Mouse (Mus musculus): ENCODE measurements around the gene Il24. TPM values are rescaled to one million over a fixed set of nuclear protein-coding genes. Genes with fewer than 3 reads are reported as not detected.

The Il24 gene
- total RNA-seq (2021): not detected
- long read RNA-seq, experiment 1: 0 reads
- long read RNA-seq, experiment 2: 0 reads

GRCm38 (mm10) chr1:130887354-130887753 lies at the start of gene Il24:
Il24 (minus strand) TSS chr1:130887454.
- DNase-seq: no peak

DNA sequence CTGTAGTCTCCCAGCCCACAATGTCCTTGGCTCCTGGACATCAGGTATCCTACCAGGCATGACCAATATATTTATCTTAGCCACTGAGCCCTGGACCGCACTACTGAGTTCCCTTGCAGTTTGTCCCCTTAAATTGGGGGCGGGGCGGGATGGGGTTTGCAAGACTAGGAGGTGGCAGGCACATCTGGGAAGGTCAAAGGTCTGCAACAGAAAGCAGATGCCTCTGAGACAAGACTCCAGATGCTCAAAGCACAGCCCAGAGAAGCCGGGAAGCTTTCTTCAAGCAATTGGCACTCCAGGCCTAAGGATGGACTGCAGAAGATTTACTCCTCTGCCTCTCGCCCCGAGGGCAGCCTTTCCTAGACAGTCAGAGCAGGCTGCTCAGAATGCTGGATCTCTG lies 49.1 kb upstream of the Il24 start:
- no peak for DNase-seq

GRCm38 (mm10) chr1:130926484-130926883 lies 39.2 kb upstream of the Il24 start:
- DNase-seq: peak; percentile 25 to 49

DNA sequence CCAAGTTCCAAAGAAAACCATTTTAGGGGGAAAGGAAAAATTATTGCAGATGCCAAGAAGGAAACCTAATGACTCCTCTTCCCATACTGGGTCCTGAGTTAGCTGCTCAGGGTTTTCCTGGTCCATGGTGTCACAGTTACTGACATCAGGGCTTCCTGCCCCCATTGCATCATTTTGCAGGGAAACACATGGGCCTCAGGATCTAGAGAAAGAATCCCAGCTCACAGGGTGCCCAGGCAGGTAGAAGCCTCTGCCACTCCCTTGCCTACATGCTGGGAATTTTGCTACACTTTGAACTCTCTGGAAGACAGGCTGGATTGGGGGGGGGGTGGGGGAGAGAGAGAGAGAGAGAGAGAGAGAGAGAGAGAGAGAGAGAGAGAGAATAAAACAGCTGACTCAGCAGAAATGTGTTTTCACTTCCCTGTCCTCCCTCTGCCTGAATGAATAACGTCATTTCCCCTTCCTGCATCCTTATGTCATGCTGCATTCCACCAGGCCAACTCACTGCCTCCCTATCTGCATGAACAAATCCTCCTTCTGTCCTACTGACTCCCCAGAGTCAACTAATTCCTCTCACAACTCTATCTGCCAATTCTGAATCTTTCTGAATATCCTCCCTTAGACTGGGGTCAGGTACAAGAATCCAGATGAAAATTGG lies 31.2 kb upstream of the Il24 start:
- no peak for DNase-seq

DNA sequence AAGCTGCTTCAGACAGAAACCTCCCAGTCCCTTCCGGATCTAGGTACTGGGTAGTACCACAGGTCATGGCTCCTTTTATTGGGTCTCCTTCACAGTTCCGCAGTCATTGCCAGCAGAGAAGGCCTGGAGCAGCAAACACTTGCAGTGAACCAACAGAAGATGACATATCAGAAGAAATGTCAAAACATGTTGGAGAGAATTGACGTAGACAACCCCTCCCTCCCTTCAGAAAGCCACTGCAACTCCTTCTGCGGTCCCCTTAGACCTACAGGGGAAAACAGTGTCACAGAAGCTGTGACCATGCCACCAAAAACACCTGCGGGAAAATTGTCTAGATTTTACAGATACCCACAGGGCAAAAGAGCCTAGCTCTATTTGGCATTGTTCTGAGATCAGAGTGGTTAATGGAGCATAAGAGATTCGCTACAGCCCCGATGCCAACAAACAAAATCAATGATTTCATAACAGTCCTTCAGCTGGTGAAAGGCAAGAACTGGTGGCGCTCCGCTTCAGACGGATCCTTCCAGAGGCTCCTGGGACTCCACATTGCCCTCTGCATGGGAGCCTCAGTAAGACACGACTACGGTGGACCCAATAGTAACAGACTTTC lies 24.3 kb upstream of the Il24 start, which contains the start of gene Il20:
TSS of gene Il20 (minus strand) at position 51 of the 610 bp plus-strand sequence.
- no peak for DNase-seq

GRCm38 (mm10) chr1:130902505-130902904 lies 15.3 kb upstream of the Il24 start:
- DNase-seq: no peak

GRCm38 (mm10) chr1:130894468-130894867 lies 7.2 kb upstream of the Il24 start:
- DNase-seq: no peak

- DNase-seq: peak in 1 of 2 experiments; percentile 9
Observed at GRCm38 (mm10) chr1:130893329-130894040, 6.2 kb upstream of the Il24 start.

DNA sequence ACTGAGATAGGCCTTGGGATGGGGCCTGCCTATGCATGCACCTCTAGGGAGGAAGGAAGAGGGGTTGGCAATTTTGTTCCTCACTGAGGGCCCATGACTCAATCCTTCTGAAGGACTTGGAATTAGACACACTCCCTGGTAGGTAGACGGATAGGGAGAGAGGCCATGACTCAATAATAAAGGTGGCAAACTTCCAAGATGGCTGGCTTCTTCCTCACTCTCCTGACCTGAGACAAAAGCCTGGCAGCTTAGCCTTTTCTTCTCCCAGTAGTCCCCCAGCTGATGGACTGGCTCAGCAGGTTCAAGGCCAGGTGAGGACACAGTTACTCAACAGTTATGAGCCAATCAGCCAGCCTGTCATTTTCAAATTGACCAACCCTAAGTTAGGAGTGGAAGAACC lies 5.2 kb upstream of the Il24 start:
- peak; percentile 72 to 79 for DNase-seq

- no peak for DNase-seq
Observed at GRCm38 (mm10) chr1:130883146-130883545, 4.1 kb downstream of the Il24 start.

- no peak for DNase-seq
Observed at GRCm38 (mm10) chr1:130879927-130880326, 7.3 kb downstream of the Il24 start.

DNA sequence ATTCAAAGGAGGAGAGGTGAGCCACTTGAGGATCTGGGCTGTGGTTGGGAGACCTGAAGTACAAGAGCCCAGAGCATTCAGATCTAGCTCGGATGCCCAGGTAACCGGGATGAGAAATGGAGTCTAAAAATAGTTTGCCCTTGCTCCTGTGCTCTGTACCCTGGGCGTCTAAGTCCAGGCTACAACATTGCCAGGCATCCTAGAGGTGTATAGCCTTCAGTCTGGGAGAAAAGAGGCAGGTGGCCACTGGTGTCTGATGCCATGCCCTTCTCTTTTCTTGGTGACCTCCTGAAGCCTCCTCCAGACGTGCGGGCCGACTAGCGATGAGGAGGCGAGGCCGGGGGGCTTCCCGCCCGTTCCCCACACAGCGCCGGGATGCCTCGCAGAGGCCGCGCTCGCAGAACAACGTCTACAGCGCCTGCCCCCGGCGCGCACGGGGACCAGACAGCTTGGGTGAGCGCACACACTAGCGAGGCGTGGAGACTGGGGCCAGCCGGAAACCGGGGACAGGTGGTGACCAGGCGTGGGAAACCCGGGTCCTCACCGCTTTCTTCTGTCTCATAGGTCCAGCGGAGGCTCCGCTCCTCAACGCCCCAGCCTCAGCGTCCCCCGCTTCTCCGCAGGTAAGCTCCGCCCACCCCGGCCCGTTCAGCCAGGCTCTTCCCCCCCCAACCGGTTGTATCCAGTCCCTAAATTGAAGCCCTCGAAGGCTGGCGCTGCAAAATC lies 9.2 kb downstream of the Il24 start:
- peak; percentile 15 to 27 for DNase-seq

DNA sequence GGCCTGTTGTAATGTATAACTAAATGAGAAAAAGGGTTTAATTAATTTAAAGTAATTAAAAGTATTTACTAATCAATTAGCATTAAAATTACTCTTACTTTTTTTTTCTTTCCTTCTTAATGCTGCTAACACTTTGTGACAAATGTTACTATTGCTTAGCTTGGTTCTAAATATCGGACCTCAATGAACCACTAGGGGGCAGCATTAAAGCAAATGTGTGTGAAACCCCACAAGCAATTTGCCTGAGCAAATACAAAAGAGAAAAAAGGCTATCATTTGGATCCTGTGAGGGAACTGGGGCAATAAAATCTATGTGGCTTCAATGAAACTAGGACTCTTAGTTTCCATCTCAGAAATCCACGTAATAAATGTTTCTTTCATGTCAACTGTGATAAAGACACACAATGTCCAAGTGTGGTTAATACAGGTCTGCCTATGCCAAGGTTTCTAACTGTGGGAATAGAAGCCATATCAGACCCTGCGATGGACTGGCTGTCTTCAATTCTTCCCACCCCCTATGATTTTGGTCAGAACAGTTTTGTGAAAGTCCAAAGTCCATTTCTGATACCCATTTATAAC lies 10.2 kb downstream of the Il24 start:
- DNase-seq: peak; percentile 11 to 72

DNA sequence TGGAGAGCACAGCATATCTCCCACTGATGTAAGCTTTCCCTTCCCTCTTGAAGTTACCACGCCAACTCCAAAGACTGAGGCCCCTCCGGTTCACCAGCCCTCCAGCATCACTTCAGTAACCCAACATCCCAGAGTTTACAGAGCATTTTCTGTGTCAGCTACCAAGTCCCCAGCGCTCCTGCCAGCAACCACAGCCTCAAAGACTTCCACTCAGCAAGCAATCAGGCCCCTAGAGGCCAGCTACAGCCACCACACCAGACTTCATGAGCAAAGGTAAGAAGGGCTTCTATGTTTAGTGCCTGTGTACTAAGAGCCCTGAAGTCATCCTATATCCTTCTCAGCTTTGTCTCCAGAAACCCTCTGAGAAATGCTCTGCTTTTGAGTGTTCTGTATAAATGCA lies 11.3 kb downstream of the Il24 start:
- no peak for DNase-seq

DNA sequence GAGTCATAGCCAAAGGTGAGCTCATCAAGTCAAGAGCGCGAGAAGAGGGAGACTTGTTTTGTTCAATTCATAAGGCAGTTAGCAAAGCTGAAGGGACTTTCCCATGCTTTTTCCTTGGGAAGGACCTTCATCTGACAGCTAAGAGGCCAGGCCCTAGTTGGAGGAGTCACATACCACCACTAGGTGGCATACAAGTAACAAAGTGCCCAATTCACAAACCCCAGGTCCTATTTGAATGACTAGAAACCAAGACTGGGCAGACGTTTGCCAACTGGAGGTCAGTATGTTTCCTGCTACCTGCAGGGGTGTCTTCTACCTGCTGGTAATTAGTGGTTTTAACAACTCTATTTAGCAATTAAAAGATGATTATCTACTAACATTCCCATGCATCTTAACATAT lies 12.1 kb downstream of the Il24 start:
- DNase-seq: peak; percentile 40 to 64

- DNase-seq: no peak
Observed at GRCm38 (mm10) chr1:130872912-130873311, 14.3 kb downstream of the Il24 start.

DNA sequence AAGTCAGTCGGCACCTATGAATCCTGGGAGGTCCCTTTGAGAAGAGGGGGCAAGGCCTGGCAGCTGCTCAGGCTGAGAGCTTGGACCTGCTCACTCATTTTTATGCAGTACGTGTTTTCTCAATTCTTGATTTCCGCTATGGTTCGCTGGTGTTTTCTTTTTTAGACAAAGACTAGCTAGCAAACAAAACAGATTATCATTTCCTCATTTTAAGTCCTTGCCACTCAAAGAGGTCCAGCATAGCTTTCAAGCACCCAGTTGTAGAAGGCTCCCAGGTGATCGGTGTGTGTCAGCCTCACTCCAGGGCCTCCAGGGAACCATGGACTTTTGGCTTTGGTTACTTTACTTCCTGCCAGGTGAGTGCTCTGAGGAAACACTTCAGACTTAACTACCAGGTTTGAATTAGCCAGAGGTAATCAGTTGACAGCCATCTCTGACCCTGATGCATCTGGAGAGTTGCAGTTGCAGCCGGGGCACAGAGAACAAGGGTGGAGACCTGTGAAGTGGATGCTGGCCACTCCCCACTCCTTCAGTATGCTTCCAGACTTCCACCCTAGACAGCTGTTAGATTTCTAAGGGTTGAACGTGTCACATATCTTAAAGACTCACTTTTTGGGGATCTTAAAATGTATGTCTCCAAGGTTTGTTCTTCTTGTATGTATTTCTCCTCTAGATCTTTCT lies 21.6 kb downstream of the Il24 start, which contains the start of gene Fcmr:
TSS of gene Fcmr (plus strand) at position 129 of the 681 bp plus-strand sequence.
- no peak for DNase-seq

DNA sequence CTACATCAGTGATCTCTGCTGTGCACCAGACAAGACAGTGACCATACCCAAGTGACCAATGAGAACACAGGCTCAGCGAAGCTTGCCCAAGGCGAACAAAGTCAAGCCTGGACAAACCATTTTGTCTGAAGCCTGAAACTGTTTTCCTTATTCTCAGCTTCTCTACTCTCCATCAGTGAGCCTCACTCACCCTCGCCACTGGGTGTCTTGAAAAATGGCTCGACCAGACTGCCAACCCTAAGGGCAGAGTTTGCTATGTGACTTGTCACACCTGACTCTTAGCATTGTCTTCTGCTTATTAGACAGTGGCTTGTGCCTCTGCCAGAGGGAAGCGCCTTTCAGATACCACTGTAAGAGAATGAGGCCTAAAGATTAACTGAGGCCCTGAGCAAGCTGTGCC lies 22.5 kb downstream of the Il24 start:
- DNase-seq: no peak

DNA sequence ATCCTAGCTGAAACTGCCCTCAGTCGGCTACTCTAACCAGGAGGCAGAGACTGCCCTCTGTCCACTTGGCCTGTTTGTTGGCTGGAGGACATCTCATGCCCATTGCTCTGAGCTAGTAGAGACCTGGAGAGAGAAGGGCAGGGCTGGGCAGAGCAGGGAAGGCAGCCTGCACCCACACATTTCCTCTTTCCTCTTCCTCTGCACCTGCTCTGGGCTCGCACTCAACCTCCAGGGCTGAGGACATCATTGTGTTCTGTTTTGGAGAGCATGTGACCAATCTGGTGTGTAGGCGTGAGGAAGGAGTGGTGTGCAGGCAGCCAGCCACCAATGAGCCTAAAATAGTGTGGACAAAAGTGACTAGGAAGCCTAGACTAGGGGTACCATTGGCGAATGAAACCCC lies 23.0 kb downstream of the Il24 start:
- DNase-seq: no peak

DNA sequence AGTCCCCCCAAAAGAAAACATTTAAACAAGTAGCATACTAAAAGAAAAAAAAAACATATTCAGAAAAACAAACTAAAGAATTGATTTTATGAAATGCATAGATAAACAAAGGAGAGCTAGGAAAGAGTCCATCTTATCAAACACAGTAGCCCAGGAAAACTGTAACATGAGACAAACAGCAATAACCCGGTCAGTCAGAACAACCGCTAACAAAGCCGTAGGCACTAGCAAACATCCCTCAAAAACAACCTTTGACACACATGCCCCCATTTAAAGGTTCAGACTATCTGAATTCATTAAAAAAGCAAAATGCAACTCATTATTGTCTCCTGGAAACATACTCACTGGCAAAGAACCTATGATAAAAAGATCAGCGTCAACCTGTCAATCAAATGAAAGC lies 29.8 kb downstream of the Il24 start:
- DNase-seq: no peak

DNA sequence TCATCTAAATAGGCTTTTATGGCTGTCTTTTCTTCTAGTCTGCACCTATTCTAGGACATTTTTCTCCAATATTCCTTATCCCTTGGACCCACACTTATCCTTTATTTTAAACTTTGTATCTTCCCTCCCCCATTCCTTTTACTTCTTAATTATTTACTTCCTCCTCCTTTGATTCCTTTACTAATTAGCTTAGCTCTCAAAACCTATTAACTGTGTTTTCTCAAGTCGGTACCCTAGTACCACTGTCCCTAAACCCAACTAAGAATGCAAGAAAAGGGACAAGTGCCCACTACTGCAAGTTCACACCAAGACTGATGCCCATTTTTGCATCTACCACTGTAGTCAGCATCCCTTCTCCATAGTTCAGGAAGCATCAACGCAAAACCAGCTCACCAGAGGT lies 31.5 kb downstream of the Il24 start:
- no peak for DNase-seq

DNA sequence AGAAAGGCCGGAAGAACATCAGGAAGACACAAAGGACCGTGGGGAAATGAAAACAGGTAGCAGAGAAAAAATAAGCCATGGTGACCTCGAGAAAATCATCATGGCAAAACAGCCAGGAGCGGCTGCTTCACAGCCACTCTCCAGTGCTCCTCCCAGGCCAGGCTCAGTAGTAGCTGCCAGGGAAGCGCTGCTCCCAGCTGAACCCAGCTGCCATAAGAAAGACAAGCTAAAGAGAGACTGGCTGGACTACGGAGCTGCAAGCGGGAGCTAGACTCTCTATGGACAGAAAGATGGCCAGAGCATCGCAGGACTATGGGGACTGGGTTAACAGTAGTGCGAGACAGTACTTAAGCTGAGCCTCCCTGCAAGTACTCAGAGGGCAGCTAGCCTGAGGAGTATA lies 32.4 kb downstream of the Il24 start:
- DNase-seq: no peak
